Mouse (Mus musculus) MEL (cell line): Measurements from ENCODE around the gene Sf1.

Experiments used
- CTCF ChIP-seq, 3 experiments: IDR thresholded peaks in 2 of 3; conservative IDR thresholded peaks in 1 of 3; 2 replicates each; pipeline ENCODE4 v1.5.1; 2011 to 2012; ENCODE audit warnings: low read length in 3 of 3, low read depth in 2 of 3, mild to moderate bottlenecking in 2 of 3, improper control_type of control experiment in 1 of 3, inconsistent platforms in 1 of 3, mixed read lengths in 1 of 3, moderate library complexity in 1 of 3; ENCODE audit not compliant: control insufficient read depth in 1 of 3, insufficient read depth in 1 of 3, poor library complexity in 1 of 3, severe bottlenecking in 1 of 3
- GABPA ChIP-seq: IDR thresholded peaks from 2 replicates; pipeline ENCODE4 v1.6.1; 2012; ENCODE audit warnings: low read depth, mild to moderate bottlenecking, inconsistent platforms, low read length, improper control_type of control experiment, moderate library complexity
- MAFK ChIP-seq: IDR thresholded peaks from 2 replicates; pipeline ENCODE4 v1.6.1; 2011; ENCODE audit warnings: low read depth, mild to moderate bottlenecking, low read length, improper control_type of control experiment, borderline replicate concordance
- MAX ChIP-seq: IDR thresholded peaks from 2 replicates; pipeline ENCODE4 v1.6.1; 2011; ENCODE audit warnings: low read length, improper control_type of control experiment
- MYC ChIP-seq: IDR thresholded peaks from 2 replicates; pipeline ENCODE4 v1.6.1; 2011; ENCODE audit warnings: low read depth, mild to moderate bottlenecking, low read length, improper control_type of control experiment, moderate library complexity
- NELFE ChIP-seq: IDR thresholded peaks from 2 replicates; pipeline ENCODE4 v1.6.1; 2011; ENCODE audit warnings: low read depth, low read length, improper control_type of control experiment
- NRF1 ChIP-seq: IDR thresholded peaks from 2 replicates; pipeline ENCODE4 v1.6.1; 2014; ENCODE audit warnings: low read depth, mild to moderate bottlenecking, inconsistent platforms, low read length, improper control_type of control experiment, moderate library complexity; ENCODE audit not compliant: poor library complexity, insufficient read depth, severe bottlenecking
- POLR2A ChIP-seq, 2 experiments: IDR thresholded peaks; 2 replicates each; pipeline ENCODE4 v1.6.1; 2011 to 2012; ENCODE audit warnings: low read length in 2 of 2, mild to moderate bottlenecking in 2 of 2, control low read depth in 1 of 2, improper control_type of control experiment in 1 of 2, low read depth in 1 of 2, moderate library complexity in 1 of 2; ENCODE audit not compliant: control insufficient read depth in 1 of 2, insufficient read depth in 1 of 2, poor library complexity in 1 of 2
- POLR2AphosphoS2 ChIP-seq: IDR thresholded peaks from 2 replicates; pipeline ENCODE4 v1.6.1; 2011; ENCODE audit warnings: low read length, improper control_type of control experiment
- SIN3A ChIP-seq: IDR thresholded peaks from 2 replicates; pipeline ENCODE4 v1.6.1; 2012; ENCODE audit warnings: low read length, improper control_type of control experiment, inconsistent platforms
- USF1 ChIP-seq: IDR thresholded peaks from 2 replicates; pipeline ENCODE4 v1.6.1; 2014; ENCODE audit warnings: low read depth, mild to moderate bottlenecking, inconsistent platforms, low read length, improper control_type of control experiment, moderate library complexity

DNA sequence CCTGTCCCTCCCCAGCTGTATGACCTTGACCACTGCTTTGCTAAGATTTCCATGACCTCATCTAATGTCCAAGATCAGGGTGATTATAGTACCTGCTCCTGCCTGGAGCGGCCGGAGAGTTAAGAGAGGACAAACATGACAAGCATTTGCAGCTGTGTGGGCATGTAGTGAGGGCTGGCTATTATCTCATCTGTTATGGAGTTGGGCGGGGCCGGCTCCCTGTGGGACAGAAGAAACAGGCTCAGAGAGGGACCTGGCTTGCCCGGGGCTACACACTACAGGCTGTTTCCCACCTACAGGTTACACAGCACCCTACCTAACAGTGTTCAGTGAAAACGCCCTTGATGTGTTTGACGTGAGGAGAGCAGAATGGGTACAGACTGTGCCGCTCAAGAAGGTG, 42.1 kb upstream of the Sf1 start:
- TF ChIP-seq CTCF (IDR thresholded peaks at IDR 0.05 in 2 of 3, conservative IDR thresholded peaks at IDR 0.05 in 1 of 3; ENCODE audit: control insufficient read depth in 1 of 3, insufficient read depth in 1 of 3, low read depth in 2 of 3, low read length in 3 of 3, poor library complexity in 1 of 3, severe bottlenecking in 1 of 3), result no peak
- TF ChIP-seq POLR2AphosphoS2, result no peak
- no peak for TF ChIP-seq POLR2A (IDR thresholded peaks at IDR 0.05; ENCODE audit: control insufficient read depth in 1 of 2, insufficient read depth in 1 of 2, low read depth in 1 of 2, low read length in 2 of 2, poor library complexity in 1 of 2)
- TF ChIP-seq MYC, result no peak
- TF ChIP-seq MAFK, result no peak
- TF ChIP-seq NRF1, result no peak
- no peak for TF ChIP-seq NELFE
- no peak for TF ChIP-seq USF1
- TF ChIP-seq SIN3A, result no peak
- no peak for TF ChIP-seq MAX
- TF ChIP-seq GABPA, result no peak
